Mouse (Mus musculus) midbrain, embryonic 10.5 days (tissue): Measurements from ENCODE around the gene Ctsc. TPM values are rescaled to one million over a fixed set of nuclear protein-coding genes. Genes with fewer than 3 reads are reported as not detected.
"Not testable (repeated sequence)": the region's sequence is repeated elsewhere in the genome, so short reads cannot be mapped to it uniquely, and the experiment has no call there.

Experiments
- DNase-seq: peaks from one replicate; pipeline ENCODE4 v3.0.0-alpha.2; 2017; ENCODE audit warnings: low spot score
- H3K27ac ChIP-seq: fragments of 300-500 bp; sonication (generic); replicated peaks from 2 replicates; pipeline ENCODE4 v1.5.1; 2016; ENCODE audit warnings: mild to moderate bottlenecking
- H3K27me3 ChIP-seq: fragments of 300-500 bp; sonication (generic); 2 replicates; pipeline ENCODE4 v1.6.1; 2016; ENCODE audit warnings: low read depth, mild to moderate bottlenecking; ENCODE audit not compliant: poor library complexity, severe bottlenecking
- H3K36me3 ChIP-seq: fragments of 300-500 bp; sonication (generic); 2 replicates; pipeline ENCODE4 v1.6.1; 2016; ENCODE audit warnings: mild to moderate bottlenecking, moderate library complexity
- H3K4me1 ChIP-seq: fragments of 300-500 bp; sonication (generic); 2 replicates; pipeline ENCODE4 v1.6.1; 2016
- H3K4me3 ChIP-seq: fragments of 300-500 bp; sonication (generic); 2 replicates; pipeline ENCODE4 v1.5.1; 2016; ENCODE audit warnings: mild to moderate bottlenecking, moderate library complexity
- H3K9me3 ChIP-seq: fragments of 300-500 bp; sonication (generic); replicated peaks from 2 replicates; pipeline ENCODE4 v1.6.1; 2016; ENCODE audit warnings: mild to moderate bottlenecking
- WGBS: fragments of 180-500 bp; shearing (Covaris S2); methylation state at CpG from one replicate; pipeline ENCODE4 v1.1.7; 2016; 5-methylcytosine and 5-hydroxymethylcytosine counted together
- polyA plus RNA-seq: library from polyadenylated mRNA; unstranded; fragments of >200 nt; fragmentation: Nextera tagmentation; extraction: Ambion mirVana; gene quantifications from 2 replicates; pipeline ENCODE4 v1.2.1, GENCODE M21; 2016

The Ctsc gene
- 20.2 and 20.6 TPM in 2 replicates for polyA plus RNA-seq

GRCm38 (mm10) chr7:88277858-88278627 lies at the start of gene Ctsc:
TSS of gene Ctsc (plus strand) at chr7:88278085.
- Histone ChIP-seq H3K4me1 (peaks cover 18% of the 10 kb centered on the region), H3K27ac (peak within 1 kb of the TSS; percentile 79), H3K36me3 (no peaks in the 10 kb centered on the region), H3K9me3 (no peaks in the 10 kb centered on the region), H3K4me3 (peak within 1 kb of the TSS; percentile 62), H3K27me3 (no peaks in the 10 kb centered on the region)
- peak; percentile 81 for DNase-seq
- 4% methylated on average over 34 of the region's 34 CpGs for WGBS

DNA sequence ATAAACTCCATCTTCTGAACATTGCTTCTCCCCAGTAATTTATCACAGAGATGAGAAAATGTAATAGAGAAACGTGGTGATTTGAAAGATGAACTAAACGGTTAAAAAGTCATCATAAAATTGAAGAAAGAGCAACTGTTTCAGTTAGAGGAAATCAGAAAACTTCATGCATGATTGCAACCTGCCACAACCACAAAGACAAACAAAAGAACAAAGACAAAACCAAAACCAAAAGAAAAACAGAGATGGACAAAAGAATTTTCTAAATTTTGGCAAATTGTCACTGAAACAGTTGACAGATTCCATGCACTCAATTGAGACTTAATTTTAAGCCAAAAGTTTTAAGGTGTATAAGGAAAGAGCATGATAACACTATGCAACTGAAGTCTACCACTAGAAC lies 48.8 kb upstream of the Ctsc start:
- Histone ChIP-seq H3K4me1 (no peaks in the 10 kb centered on the region), H3K36me3 (no peaks in the 10 kb centered on the region), H3K27me3 (no peaks in the 10 kb centered on the region), H3K27ac (no peak overlapping the region), H3K9me3 (no peaks in the 10 kb centered on the region), H3K4me3 (no peak overlapping the region)
- 81% methylated on average over 2 of the region's 2 CpGs for WGBS
- no peak for DNase-seq

DNA sequence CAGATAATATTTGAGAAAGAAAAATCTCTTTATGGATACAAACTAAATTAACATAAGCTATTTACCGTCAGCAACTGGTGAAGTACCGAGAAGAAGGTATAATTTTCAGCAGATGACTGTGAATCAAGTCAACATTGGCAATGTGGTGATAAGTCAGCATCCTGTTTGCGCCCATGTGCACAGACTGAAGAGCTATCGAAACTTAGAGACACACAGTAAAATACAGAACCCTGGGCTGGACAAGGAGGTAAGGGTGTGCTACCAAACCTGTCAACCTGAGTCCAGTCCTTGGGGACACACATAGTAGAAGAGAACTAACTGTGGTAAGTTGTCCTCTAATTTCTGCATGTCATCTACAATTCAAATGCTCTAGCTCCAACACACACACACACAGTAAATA lies 47.8 kb upstream of the Ctsc start:
- DNase-seq = no peak
- no peaks in the 10 kb centered on the region for H3K36me3 ChIP-seq
- no peaks in the 10 kb centered on the region for H3K9me3 ChIP-seq
- WGBS = 91% methylated on average over 4 of the region's 4 CpGs
- no peak overlapping the region for H3K27ac ChIP-seq
- H3K4me3 ChIP-seq = no peak overlapping the region
- H3K4me1 ChIP-seq = no peaks in the 10 kb centered on the region
- H3K27me3 ChIP-seq = no peaks in the 10 kb centered on the region

- Histone ChIP-seq H3K9me3 (no peaks in the 10 kb centered on the region), H3K27ac (no peak overlapping the region), H3K27me3 (no peaks in the 10 kb centered on the region), H3K4me1 (no peaks in the 10 kb centered on the region), H3K4me3 (no peak overlapping the region), H3K36me3 (no peaks in the 10 kb centered on the region)
- DNase-seq = no peak
- 93% methylated on average over 7 of the region's 7 CpGs for WGBS
These were observed 46.9 kb upstream of the Ctsc start for GRCm38 (mm10) chr7:88230756-88231522.

- H3K27me3 ChIP-seq = no peaks in the 10 kb centered on the region
- H3K27ac ChIP-seq = no peak overlapping the region
- no peaks in the 10 kb centered on the region for H3K9me3 ChIP-seq
- DNase-seq = no peak
- no peak overlapping the region for H3K4me3 ChIP-seq
- no peaks in the 10 kb centered on the region for H3K36me3 ChIP-seq
- H3K4me1 ChIP-seq = no peaks in the 10 kb centered on the region
- WGBS = 86% methylated on average over 3 of the region's 3 CpGs
These were observed 34.8 kb upstream of the Ctsc start for GRCm38 (mm10) chr7:88243059-88243458.

DNA sequence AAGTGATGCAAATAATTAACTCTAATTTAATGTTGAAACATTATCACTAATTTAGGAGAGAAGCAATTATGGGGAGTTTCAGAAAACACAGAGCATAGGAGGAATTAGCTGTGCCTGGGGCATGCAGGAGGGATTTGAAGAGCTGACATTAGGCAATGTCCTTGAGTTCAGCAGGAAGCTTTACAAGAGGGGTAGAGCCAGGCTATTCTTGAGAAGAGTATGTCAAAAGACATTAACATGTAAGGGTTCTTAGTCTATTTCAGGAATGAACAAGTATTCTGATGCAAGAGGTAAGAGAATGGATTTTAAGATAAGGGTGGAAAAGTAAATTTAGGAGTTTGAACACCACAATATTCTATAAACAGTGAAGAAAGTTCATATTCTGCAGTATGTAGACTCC lies 33.4 kb upstream of the Ctsc start:
- Histone ChIP-seq H3K4me1 (no peaks in the 10 kb centered on the region), H3K4me3 (no peak overlapping the region), H3K27ac (no peak overlapping the region), H3K9me3 (no peaks in the 10 kb centered on the region), H3K36me3 (no peaks in the 10 kb centered on the region), H3K27me3 (no peaks in the 10 kb centered on the region)
- no peak for DNase-seq

DNA sequence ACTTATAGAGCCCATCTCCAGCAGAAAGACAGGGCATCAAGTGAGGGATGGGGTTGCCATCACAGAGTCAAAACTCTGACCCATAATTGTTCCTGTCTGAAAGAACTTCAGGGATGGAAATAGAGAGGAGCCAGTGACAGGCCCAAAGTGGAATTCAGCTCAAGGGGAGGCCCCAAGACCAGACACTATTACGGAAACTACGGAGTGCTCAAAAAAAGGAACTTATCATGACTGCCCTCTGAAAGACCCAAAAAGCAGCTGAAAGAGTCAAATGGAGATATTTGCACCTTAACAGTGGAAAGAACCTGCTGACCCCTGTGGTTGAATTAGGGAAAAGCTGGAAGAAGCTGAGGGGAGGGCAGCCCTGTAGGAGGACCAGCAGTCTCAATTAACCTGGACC lies 27.5 kb upstream of the Ctsc start:
- H3K9me3 ChIP-seq, H3K4me1 ChIP-seq, H3K36me3 ChIP-seq, H3K27ac ChIP-seq, H3K4me3 ChIP-seq, DNase-seq, H3K27me3 ChIP-seq: not testable (repeated sequence)
- WGBS = 91% methylated on average over 2 of the region's 2 CpGs

DNA sequence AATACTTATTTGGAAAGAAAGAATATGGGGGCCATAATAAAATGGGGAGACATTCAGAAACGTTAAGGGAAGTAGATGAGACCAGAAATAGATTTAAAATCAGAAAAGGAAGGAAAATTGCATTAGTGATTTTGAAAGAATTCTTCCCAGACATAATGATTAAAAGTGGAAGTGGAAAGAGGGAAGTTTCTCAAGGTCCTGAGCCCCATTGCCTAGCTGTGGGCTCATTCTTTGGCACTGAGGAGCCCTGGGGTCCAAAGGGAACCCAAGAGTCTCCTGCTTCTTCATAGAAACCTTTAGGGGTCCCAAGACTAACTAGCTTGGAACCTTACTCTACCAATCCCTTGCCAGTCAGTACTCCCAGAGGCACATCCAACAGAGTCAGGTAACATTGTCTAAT lies 26.4 kb upstream of the Ctsc start:
- 58% methylated on average over 1 of the region's 1 CpGs for WGBS
- no peaks in the 10 kb centered on the region for H3K36me3 ChIP-seq
- DNase-seq = no peak
- 0 out of 2 replicates have a peak, but pooled peaks cover 5% of the 10 kb centered on the region for H3K9me3 ChIP-seq
- no peaks in the 10 kb centered on the region for H3K4me1 ChIP-seq
- no peak overlapping the region for H3K27ac ChIP-seq
- H3K4me3 ChIP-seq = no peak overlapping the region
- no peaks in the 10 kb centered on the region for H3K27me3 ChIP-seq

- Histone ChIP-seq H3K36me3 (no peaks in the 10 kb centered on the region), H3K27me3 (no peaks in the 10 kb centered on the region), H3K9me3 (0 out of 2 replicates have a peak, but pooled peaks cover 5% of the 10 kb centered on the region), H3K4me3 (no peak overlapping the region), H3K4me1 (no peaks in the 10 kb centered on the region), H3K27ac (no peak overlapping the region)
- DNase-seq = no peak
These were observed 25.8 kb upstream of the Ctsc start for GRCm38 (mm10) chr7:88252129-88252528.

DNA sequence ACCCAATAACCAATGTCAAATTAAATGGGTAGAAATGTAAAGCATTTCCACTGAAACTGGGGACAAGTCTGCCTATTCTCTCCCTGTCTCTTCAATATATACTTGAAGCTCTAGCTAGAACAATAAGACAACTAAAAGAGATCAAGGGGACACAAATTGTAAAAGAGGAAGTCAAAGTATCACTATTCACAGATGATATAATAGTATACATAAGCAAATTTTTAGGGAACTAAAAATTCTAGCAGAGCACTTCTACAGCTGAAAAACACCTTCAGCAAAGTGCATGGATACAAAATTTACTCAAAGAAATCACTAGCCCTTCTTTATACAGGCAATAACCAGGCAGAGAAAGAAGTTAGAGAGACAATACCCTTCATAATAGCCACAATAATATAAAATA lies 23.0 kb upstream of the Ctsc start:
- no peak overlapping the region for H3K4me3 ChIP-seq
- 0 out of 2 replicates have a peak, but pooled peaks cover 5% of the 10 kb centered on the region for H3K9me3 ChIP-seq
- DNase-seq = no peak
- no peaks in the 10 kb centered on the region for H3K36me3 ChIP-seq
- no peaks in the 10 kb centered on the region for H3K4me1 ChIP-seq
- H3K27me3 ChIP-seq = no peaks in the 10 kb centered on the region
- H3K27ac ChIP-seq = no peak overlapping the region

- Histone ChIP-seq H3K27ac (no peak overlapping the region), H3K4me1 (no peaks in the 10 kb centered on the region), H3K27me3 (no peaks in the 10 kb centered on the region), H3K36me3 (no peaks in the 10 kb centered on the region), H3K9me3 (no peaks in the 10 kb centered on the region), H3K4me3 (no peak overlapping the region)
- DNase-seq = no peak
- WGBS = 79% methylated on average over 7 of the region's 7 CpGs
These were observed 18.5 kb upstream of the Ctsc start for GRCm38 (mm10) chr7:88259155-88259925.

DNA sequence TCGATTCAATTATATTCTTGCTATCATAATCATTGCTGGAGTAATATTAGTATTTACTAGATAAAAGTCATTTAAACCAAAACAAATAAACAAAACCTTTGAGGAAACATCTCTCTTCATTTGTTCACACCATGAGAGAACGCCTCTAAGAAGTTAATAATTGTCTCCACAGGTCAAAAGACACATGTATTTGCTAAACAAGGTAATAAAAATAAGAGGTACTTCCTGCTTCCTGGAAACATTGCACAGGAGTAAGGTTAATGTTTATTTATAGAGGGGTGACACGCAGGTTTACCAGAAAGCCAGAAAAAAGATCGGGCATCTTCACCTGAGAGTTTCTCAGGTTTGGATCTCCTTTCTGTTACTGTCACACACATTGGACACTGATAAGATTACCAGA lies 16.1 kb upstream of the Ctsc start:
- H3K27me3 ChIP-seq = no peaks in the 10 kb centered on the region
- H3K4me3 ChIP-seq = no peak overlapping the region
- no peaks in the 10 kb centered on the region for H3K4me1 ChIP-seq
- H3K27ac ChIP-seq = no peak overlapping the region
- no peaks in the 10 kb centered on the region for H3K36me3 ChIP-seq
- no peaks in the 10 kb centered on the region for H3K9me3 ChIP-seq
- WGBS = 87% methylated on average over 4 of the region's 4 CpGs
- DNase-seq = no peak

- no peak overlapping the region for H3K4me3 ChIP-seq
- no peak for DNase-seq
- H3K9me3 ChIP-seq = no peaks in the 10 kb centered on the region
- H3K4me1 ChIP-seq = no peaks in the 10 kb centered on the region
- no peaks in the 10 kb centered on the region for H3K27me3 ChIP-seq
- H3K27ac ChIP-seq = no peak overlapping the region
- no peaks in the 10 kb centered on the region for H3K36me3 ChIP-seq
- WGBS = 74% methylated on average over 5 of the region's 5 CpGs
These were observed 13.0 kb upstream of the Ctsc start for GRCm38 (mm10) chr7:88264861-88265260.
